Mouse (Mus musculus): ENCODE data around the gene Cox17.

Cox17 gene

DNA sequence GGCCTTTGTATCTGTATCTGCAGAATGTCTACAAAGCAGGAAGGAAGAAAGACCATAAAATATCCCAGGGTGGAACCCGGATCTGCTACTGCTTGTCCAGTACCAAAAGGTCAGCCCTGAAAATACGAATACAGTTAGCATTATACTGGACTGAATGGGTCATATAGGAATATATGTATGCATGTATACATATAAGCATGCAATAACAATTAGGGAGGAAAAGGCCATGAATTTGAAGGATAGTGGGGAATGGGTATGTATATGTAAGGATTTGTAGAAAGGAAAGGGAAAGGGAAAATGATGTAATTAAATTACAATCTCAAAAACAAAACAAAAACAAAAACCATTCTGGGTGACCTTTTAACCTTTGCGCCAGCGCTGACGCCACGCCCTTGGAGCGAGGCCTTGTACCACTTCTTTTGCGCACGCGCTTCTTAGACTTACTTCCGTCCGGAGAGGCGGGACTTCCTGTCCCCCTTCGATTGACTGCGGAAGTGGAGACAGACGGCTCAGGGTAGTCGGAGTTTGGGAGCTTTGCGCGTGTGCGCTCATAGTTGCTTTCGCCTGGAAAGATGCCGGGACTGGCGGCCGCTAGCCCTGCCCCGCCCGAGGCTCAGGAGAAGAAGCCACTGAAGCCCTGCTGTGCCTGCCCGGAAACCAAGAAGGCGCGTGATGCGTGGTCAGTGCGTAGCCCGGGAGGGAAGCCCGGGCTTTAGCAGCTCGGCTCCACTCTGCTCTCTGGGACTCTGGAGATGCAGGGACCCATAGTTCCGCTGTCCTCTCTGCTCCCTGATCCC lies at the start of gene Cox17, which contains the start of gene Gm21987:
TSS of gene Cox17 (plus strand) at position 463 of the 797 bp plus-strand sequence.
TSS of gene Gm21987 (plus strand) at position 512 of the 797 bp plus-strand sequence.
- CTCF ChIA-PET, result interaction anchor here (0.7 kb wide), 1 partner anchor 161 kb away, joined by 7 read pairs; no protein-coding TSS in a partner anchor

GRCm38 (mm10) chr16:38298410-38298809 lies 48.4 kb upstream of the Cox17 start:
- CTCF ChIA-PET, result no interaction called here

GRCm38 (mm10) chr16:38302367-38302766 lies 44.4 kb upstream of the Cox17 start:
- CTCF ChIA-PET, result no interaction called here

DNA sequence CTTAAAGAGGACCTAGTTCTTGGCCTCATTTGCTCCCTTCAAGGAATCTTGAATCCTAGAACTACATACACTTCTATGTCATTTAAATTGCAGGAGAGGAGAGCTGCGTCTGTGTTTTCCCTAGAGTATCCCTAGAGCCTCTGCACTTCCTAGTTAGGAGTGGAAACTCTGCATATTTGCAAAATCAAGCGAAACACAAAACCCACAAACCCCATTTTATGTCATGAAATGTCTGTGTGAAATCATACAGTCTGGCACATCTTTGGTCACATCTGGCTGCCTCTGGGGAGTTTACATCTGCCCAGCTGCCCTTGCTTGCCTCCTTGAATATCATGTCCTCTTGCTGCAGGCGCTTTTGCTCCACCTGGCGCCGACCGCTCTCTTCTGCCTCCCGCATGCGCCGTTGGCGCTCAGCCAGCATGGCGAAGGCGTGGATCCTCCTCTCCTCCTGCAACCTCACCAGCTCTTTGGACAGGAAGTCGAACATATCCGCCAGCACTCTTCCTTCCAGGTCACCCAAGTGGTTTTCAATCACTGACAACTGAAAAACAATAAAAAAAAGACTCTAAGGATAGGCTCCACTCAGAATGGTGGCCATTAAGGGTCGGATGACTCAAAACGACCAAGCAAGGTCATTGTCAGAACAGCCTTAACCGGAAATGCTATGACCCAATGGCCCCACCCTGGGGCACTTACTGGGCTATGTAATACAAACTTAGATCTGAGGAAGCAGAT lies 42.2 kb upstream of the Cox17 start:
- CTCF ChIA-PET, result no interaction called here

GRCm38 (mm10) chr16:38306571-38307220 lies 40.1 kb upstream of the Cox17 start:
- CTCF ChIA-PET, result no interaction called here

DNA sequence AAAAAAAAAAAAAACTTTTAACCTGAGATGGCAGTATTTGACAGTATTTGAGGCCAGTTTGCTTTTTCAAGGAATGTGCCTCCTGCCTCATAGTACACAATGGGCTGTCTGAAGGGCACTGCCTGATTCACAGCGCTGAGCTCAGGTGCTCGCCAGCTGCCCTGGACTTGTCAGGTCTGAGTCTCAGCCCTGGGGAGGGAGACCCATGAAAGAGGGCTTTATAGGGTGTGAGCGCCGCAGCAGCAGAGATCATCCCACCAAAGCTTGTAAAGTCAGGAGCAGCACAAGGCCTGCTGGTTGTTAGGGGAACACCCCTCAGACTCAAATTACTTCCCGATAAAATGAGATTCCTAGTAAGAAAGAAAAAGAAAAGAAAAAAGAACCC lies 39.6 kb upstream of the Cox17 start:
- CTCF ChIA-PET, result no interaction called here

- CTCF ChIA-PET, result no interaction called here
Measured at GRCm38 (mm10) chr16:38307651-38308050, 39.1 kb upstream of the Cox17 start.

GRCm38 (mm10) chr16:38308195-38308594 lies 38.6 kb upstream of the Cox17 start:
- CTCF ChIA-PET, result no interaction called here

GRCm38 (mm10) chr16:38318492-38318891 lies 28.3 kb upstream of the Cox17 start:
- CTCF ChIA-PET, result no interaction called here

- CTCF ChIA-PET, result no interaction called here
Measured at GRCm38 (mm10) chr16:38319087-38319486, 27.7 kb upstream of the Cox17 start.

- CTCF ChIA-PET, result interaction anchor here (1.0 to 1.4 kb wide), 2 partner anchors 55 to 79 kb away, joined by 3 to 8 read pairs; no protein-coding TSS in a partner anchor
Measured at GRCm38 (mm10) chr16:38321452-38321935, 25.3 kb upstream of the Cox17 start.

GRCm38 (mm10) chr16:38324311-38324710 lies 22.5 kb upstream of the Cox17 start:
- CTCF ChIA-PET, result no interaction called here

GRCm38 (mm10) chr16:38326778-38327397 lies 19.9 kb upstream of the Cox17 start:
- CTCF ChIA-PET, result no interaction called here

GRCm38 (mm10) chr16:38329340-38329739 lies 17.5 kb upstream of the Cox17 start:
- CTCF ChIA-PET, result no interaction called here

DNA sequence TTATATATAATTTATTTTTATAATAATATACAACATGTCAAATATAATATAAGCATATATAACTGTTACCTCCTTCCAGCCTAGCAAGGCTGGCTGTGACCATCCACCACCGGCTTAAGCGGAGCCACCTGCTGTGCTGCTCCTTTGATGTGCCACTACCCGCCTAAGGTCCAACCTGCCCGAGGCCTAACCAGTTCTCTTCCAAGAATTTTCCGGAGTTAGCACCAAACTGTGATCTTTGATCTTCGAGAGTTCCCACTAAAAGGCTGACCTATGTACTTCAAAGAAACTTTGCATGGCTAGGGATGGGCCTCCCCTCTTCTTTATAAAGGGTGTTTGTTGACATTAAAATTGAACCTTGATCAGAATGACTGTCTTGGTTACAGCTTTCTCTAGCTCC lies 12.4 kb upstream of the Cox17 start:
- CTCF ChIA-PET, result no interaction called here

DNA sequence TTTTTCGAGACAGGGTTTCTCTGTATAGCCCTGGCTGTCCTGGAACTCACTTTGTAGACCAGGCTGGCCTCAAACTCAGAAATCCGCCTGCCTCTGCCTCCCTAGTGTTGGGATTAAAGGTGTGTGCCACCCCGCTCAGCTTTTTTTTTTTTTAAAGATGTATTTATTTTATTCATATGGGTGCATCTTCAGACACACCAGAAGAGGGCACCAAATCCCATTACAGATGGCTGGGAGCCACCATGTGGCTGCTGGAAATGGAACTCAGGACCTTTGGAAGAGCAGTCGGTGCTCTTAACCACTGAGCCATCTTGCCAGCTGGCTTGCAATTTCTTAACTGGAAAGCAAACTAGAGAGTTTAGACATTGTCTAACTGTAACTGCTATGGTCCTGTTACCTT lies 8.7 kb upstream of the Cox17 start:
- CTCF ChIA-PET, result interaction anchor here (0.6 kb wide), 1 partner anchor 735 kb away, joined by 3 read pairs; no protein-coding TSS in a partner anchor

GRCm38 (mm10) chr16:38341396-38342324 lies 5.1 kb upstream of the Cox17 start, which contains the start of gene Maats1:
Maats1 (minus strand) TSS chr16:38342143.
- CTCF ChIA-PET, result interaction anchor here (0.6 kb wide), 2 partner anchors 53 to 188 kb away, joined by 4 read pairs; no protein-coding TSS in a partner anchor

DNA sequence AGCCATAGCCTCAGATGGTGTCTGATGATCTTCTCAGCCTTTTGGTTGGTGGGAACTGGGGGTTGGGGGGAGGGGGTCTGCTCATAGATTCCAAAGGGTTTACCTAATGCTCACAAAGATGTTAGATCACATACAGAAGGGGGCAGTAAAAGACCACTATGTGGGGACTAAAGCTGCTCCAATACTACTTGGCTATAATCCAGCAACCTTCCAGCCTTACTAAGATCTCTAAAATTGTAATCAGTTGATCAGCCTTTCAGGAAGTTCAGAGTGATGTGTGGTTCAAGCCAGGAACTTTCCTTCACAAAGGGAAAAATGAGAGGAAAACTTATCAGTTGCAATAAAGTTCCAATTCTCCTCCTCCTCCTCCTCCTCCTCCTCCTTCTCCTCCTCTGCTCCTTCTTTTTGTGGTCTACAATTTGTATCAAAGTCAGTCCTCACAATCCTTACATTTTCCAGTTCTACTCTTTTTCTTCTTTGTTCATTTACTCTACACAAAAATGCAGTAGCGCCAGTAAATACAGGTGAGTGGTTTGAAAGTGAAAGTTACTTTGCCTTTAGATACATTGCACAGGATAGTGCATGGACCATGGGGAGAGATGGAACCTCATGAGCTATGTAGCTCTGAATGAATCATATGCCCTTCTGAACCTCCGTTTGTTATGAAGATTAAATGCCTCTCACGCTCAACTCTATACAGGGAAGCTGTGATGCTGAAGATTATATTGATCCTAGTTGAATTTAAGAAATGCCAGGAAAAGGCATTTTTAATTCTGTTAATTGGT lies 1.7 kb upstream of the Cox17 start:
- CTCF ChIA-PET, result interaction anchor here (0.9 kb wide), 1 partner anchor 179 kb away, joined by 3 read pairs; no protein-coding TSS in a partner anchor

DNA sequence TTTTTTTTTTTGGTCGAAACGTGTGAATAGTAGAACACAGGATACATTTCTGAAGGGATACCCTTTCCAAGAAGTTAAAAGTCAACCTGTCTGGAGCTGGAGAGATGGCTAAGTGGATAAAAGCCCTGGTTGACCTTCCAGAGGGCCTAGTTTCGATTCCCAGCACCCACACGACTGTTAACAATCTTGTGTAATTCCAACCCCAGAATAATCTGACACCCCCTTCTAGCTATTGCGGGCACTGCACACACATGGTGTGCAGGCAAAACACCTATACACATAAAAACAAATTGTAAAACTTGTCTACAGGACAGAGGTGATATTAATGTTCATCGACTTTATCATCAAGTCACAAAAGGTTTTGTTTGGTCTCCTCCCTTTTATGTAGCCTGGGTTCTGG lies 797 bp downstream of the Cox17 start:
- CTCF ChIA-PET, result interaction anchor here (0.7 to 0.9 kb wide), 2 partner anchors 135 to 160 kb away, joined by 3 to 7 read pairs; no protein-coding TSS in a partner anchor
